Mouse (Mus musculus) 416B (cell line): ENCODE results near the gene Tyk2.

Experiments used
- DNase-seq: peaks from one replicate; pipeline ENCODE4 v3.0.0; 2011; ENCODE audit warnings: low read depth

Gene Tyk2

DNA sequence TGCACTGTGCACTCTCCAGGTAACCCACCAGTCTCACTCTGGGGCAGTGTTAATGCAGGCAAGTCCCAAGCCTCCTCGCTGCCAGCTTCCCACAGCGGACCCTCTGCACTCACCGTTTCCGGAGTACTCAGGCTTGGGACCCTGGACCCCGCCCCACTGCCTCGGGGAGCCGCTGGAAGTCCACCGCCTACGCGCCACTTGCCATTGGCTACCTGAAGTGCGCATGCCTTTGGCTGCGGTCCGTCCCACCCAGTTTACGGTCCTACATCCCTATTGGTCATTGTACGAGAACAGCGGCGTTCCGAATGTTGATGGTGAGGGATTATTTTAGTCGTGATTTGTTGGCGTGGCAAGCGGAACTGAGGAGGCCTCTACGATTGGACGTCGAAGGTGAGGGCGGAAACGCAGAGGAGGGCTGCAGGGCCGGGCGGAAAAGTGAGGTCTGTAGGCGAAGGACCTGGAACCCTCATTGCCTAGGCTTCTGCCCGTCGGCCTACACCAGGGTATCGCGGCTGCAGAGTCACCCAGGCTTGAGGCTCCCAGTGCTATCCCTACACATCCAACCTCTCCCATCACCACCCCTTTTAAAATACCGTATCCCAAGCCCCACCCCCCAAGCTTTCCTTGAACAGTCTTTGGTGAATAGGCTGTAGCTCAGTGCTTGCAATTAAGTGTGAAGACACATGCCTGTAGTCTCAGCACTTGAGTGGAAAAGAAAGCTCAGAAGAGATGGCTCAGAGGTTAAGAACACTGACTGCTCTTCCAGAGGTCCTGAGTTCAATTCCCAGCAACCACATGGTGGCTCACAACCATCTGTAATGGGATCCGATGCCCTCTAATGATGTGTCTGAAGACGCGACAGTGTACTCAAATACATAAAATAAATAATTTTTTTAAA lies at the start of gene Tyk2:
Gene Tyk2, minus strand, starts transcription at position 185 of the 898 bp plus-strand sequence.
- DNase-seq, result peak; percentile 99

DNA sequence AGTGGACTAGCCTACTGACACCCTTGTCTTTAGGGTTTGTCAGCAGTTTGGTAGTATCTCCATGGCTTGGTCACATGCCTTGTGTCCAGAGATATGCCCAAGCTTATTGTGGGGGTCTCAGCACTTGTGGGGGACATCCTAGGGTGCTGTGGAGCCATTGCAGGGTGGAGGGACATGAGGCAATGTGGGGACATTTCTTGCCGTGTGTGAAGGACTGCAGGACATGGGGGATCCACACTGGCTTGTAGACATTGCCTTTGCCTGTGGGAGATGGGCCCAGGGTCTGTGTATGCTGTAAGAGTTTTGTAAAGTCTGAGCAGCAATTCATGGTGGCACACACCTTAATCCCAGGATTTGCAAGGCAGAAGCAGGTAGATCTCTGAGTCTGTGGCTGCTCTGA lies 49.8 kb upstream of the Tyk2 start:
- DNase-seq, result no peak

DNA sequence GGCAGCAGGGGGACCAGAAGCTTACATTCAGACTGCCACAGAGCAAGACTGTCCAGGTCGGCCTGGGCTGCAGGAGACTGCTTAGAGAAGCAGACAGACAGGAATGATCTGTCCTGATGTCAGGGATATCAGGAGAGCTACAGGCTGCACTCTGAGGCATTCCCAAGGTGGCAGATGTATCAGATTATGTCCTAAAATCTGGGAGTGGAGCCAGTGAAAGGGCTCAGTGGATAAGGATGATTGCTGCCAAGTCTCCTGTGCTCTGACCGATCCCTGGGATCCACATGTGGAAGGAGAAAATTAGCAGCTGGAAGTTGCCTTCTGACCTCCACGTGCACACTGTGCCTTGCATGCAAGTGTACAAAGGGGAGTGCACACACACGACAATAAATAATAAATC lies 49.4 kb upstream of the Tyk2 start:
- no peak for DNase-seq

DNA sequence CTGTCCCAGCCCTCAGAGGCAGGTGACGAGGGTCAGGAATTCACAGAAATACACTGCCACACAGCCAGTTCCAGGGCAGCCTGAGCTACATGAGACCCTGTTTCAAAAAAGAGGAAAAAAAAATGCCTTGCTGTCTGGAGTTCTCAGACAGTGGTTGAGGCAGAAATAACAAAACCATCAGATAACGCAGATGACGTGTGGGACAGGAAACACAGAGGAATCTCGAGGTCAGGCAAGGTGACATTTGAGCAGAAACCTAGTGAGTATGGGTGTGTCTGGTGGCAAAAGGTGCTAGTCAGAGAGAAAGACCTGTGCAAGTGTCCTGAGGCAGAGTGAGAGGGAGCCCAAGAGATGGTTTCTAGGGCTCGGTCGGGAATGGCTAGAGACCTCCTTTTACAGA lies 41.3 kb upstream of the Tyk2 start:
- no peak for DNase-seq

- no peak for DNase-seq
Measured at GRCm38 (mm10) chr9:21169157-21169556, 38.1 kb upstream of the Tyk2 start.

DNA sequence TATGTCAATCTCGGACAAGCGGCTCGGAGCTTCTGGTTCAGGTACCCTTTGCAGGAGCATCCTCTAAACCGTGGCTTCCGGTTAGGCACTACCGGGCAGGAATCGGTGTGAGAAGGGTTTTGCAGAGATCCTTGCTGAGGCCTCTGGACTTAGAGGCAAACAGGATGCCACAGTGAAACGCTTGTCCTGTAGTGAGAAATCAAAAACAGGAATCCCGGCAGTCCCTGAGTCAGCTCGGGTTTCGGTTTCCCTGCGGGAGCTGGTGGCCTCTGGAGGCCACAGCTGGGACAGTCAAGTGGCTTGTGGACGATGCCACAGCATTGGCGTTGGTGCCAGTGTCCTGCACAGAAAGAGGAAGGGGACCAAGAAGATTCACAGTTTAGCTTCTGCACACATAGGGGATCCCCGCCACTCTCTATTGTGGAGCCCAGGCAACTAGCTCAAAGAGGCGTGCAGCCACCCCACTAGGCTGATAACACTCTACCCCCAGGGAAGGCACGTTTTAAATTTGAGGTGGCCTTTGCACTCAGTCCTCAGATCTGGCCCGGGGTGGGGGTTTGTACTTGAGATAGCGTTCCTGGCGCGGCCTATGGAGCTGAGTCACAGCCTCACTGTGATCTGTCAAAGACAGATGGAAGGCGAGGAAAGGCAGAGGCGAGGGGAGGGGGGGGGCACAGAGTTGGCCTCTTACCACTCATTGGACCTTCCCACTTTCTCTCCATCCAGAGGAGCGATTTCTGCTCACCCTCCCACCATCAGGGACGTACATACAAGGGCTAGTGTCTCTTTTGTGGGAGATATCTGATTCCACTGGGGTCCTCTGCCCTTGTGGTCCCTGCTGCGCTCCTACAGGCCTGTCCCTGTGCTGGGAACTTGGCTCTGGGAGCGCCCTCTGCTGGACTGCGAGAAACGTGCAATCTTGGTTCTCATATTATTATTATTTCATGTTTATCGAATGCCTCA lies 37.4 kb upstream of the Tyk2 start:
- peak; percentile 89 for DNase-seq

DNA sequence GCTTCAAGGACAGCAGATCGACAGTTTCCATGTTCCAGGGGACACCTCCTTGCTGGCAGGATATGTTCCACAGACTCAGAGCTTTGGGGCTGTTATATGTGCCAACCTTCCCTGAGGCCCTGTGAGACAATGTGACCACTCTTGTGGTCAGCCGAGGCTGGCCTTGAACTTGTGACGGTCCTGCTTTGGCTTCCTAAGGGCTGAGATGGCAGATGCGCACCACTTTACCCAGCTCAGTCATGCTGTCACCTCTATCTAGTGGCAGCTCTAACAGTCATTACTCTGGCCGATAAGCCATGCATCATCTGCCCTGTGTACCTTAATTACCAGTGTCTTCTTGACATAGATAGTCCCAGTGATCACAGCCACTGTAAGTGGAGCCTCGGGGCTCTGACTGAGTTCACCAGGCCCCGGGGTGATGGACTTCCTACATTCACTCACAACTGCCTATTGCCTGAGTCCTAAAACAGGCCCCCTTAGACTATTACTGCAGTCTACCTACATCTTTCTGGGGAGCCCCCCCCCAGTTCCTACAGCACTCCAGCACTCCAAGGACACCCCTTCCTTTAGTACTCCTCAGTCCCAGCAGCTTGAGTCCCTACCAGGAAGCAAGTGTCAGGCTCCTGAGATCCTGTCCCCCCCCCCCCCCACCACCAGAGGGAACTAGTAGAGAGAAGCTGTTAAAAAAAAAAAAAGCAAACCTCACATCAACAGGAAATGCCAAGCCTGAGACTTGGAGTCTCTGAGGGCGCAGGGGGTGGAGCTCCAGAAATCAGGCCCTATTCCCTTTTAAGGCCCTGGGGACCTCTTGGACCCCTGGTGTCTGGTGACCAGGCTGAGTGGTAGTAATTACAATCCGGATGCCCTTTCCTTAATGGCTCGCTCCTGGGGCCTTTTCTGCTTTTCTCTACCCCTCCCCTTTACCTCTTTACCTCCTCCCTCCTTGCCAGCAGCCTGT lies 36.4 kb upstream of the Tyk2 start:
- DNase-seq, result peak; percentile 82

DNA sequence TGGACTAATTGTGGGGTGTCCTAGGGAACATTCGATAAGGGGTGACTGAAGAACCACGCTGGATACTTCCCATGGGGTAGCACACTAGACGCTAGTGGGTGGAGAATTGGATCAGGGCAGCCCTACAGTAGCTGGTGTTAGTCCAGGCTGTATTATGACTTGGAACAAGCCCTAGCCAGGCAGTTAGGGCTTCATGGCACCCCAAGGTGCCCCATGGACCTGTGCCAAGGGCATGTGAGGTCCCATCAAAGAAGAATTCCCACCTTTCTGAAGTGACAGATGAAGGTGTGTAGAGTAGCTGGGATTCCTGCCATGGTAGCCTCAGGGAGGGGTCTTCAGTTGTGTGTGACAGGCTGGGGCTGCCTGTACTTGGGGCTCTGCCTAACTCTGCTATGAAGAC lies 35.5 kb upstream of the Tyk2 start:
- DNase-seq, result no peak

DNA sequence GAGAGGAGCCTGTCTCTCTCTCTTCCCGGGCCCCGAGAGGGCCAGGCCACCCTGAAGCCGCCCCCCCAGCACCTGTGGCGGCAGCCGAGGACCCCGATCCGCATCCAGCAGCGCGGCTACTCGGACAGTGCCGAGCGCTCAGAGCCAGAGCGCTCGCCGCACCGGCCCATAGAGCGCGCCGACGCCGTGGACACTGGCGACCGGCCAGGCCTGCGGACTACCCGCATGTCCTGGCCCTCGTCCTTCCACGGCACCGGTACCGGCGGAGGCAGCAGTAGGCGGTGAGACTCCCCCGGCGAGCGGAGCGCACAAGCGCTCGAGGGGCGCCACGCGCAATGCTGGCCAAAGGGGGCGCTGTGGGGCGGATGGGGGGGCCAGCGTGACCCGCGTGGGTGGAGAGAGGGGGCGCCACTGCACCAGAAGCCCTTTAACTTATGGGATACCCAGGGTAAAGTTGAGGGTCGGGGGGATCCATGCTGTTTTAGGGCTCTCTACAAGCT lies 35.0 kb upstream of the Tyk2 start:
- no peak for DNase-seq

DNA sequence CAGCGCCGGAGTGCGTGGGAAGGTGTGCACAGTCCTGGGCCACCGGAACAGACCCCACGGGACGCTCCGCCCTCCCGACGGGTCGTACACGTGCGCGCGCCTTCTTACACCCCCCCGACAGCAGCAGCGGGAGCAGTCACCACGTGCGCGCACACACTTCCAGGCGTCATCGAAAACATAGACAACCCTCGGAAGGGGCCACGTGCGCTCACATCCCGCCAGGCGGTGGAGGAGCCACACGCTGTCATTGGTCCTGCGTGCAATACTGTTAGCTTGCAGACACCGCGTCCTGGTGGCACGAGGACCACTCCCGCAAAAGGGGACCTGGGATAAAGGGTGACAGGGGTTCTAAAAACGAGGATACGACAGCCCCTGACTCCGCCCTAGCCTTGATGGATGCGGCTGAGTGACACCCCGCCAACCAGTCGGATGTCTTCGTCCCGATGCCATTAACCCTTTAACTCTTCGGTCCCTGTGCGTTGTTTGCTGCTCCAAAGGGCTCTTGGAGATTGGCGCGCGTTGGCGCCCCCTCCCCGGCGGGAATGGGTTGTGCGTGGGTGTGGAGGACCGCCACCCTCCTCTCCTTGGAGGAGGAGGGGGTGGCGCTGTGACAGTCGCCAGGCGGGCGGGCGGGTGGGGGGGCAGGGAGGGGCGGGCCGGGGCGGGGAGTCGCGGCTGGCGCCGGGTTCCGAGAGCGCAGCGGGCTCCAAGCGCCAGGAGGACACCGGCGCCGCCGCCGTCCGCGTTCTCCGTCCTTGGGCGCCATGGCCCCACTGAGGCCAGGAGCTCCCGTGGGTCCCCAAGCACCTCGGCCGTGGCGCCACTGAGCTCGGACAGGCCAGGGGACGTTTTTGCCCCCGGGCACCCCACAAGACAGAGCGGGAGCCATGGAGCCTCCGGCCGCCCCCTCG lies 34.3 kb upstream of the Tyk2 start, which contains the start of gene Pde4a:
Gene Pde4a, plus strand, starts transcription at position 674 of the 911 bp plus-strand sequence.
- no peak for DNase-seq

- DNase-seq, result no peak
Measured at GRCm38 (mm10) chr9:21164072-21164471, 33.0 kb upstream of the Tyk2 start.

DNA sequence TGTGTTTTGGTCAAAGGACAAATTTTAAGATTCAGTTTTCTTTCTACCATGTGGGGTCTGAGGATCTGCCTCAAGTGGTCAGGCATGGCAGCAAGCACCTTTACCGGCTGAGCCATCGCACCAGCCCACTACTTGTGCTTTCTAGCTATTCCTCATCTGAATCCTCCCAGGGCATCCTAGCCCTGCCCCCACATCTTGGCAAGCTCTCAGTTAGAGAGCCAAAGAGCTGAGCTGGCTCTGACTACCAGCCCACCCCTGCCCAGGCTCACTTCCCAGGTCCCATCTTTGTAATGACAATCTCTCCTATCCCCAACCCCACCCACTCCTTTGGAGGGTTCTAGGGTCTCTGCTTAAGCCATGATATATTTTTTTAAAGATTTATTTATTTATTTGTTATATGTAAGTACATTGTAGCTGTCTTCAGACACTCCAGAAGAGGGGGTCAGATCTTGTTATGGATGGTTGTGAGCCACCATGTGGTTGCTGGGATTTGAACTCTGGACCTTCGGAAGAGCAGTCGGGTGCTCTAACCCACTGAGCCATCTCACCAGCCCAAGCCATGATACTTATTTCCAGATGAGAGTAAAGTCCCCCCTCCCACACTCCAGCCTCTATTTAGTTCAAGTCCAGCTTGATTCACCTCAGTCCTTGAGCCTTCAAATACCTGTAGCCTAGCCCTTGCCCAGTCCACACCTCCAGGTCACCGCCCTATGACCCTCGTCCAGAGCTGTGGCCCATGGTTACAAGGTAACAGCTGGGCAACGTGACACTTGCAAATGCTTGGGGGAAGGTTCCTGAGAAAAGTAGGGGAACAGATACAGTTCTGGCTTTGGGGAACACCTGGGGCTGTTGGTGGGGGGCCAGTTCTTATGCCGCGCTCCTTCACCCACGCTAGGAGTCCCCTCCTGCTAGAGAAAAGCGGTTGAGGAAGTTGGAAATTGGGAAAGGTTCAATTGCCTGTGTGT lies 32.3 kb upstream of the Tyk2 start:
- no peak for DNase-seq

DNA sequence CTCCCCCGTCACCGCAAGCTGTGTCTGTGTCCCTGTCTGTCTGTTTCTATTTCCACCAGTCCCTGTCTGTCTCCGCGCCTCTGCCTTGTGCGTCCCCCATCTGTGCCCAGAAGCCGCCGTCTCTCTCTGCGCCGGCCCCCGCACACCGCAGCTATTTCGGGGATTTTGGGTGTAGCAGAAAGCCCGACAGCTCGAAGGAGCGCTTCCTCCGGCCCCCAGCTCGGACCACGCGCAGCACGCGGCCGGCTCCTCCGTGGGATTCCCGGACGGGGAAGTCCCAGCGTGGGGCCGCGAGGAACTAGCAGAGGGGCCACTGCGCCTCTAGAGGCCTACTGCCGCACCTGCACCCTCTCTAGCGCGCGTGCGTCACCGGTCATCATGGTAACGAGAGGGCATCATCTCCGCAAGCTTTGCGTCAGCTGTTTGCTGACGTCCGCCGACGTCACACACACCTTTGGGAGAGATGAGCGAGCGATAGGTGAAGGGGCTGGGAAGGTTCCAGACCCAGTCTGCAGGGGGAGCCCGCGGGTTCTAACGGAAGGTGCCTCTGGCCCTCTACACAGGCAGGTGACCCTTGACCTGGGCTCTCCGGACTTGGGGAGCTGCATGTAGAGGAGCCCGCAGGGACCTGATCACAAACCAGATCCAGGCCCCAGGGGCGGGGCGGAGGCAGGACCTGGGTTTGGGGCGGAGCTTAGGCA lies 30.3 kb upstream of the Tyk2 start:
- peak; percentile 86 for DNase-seq

DNA sequence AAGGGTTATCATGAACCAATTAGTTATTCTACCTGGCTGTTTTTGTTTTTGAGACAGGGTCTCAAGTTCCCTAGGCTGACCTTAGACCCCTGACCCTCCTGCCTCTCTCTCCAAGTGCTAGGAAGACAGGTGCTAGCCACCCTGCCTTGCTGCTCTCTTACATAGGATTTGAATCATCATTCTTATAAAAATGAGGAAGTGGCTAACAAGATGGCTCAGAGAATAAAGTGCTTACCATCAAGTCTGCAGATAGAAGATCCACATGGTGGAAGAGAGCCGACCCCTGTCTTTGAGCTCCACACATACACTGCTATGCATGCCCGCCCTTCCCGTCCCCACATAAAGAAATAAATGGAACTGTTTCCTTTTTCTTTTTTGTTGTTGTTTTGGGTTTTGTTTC lies 23.7 kb upstream of the Tyk2 start:
- peak; percentile 44 for DNase-seq

DNA sequence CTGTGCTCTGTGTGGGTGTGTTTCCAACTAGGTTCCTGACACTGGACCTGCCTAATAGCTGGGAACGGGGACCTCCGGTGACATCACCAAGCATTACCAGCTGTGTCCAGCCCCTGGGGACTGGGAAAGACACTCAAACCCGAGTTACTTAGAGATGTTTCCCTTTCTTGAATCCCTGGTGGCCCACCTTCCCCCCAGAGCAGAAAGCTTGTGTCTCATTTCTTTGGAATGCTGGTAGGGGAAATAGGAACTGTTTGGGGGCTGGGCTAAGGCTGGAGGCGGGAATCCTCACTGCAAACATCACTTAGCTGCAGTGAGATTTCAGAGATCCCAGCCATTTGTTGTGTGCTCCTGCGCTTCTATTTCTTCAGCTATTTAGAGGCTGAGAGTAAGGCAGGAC lies 22.8 kb upstream of the Tyk2 start:
- DNase-seq, result no peak

DNA sequence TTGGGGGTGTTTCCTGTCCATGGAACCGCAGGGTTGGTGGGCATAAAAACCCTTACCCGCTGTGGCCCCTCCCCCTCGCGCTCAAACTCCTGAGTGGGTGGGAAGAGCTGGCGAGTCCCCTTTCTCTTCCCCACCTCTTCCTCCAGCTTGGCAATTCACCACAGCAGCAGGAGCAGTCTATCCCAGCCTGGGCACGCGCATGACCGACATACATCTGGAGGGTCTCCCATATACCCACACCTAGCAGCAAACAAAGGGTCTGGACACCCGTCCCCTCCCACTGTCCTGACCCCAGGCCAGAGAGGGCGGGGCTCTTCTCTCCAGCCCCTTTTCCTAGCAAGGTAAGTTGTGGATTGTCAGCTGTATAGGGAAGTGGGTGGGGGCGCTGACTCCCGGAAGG lies 22.3 kb upstream of the Tyk2 start:
- DNase-seq, result no peak

GRCm38 (mm10) chr9:21152715-21153114 lies 21.7 kb upstream of the Tyk2 start:
- peak; percentile 67 for DNase-seq

- DNase-seq, result peak; percentile 94
Measured at GRCm38 (mm10) chr9:21149654-21150419, 18.8 kb upstream of the Tyk2 start, which contains the start of gene Cdc37. Gene Cdc37 (minus strand): TSS chr9:21149982.
